Mouse (Mus musculus): ENCODE results near the gene Zfp414. TPM values are rescaled to one million over a fixed set of nuclear protein-coding genes. Genes with fewer than 3 reads are reported as not detected.
A peak's percentile ranks its signal among the peaks of the same experiment; 100 is the strongest.

The Zfp414 gene
- polyA plus RNA-seq (2014; fragmentation: Nextera tagmentation; extraction: Ambion mirVana) = 72.9 and 75.7 TPM in 2 replicates

- DNase-seq (ENCODE audit: low spot score) = peak; percentile 96
- H3K4me1 ChIP-seq (ENCODE audit: control insufficient read depth, insufficient read depth, low read length) = peaks cover 6% of the 10 kb centered on the region; the same call in 1 of the 2 replicates
- peak within 1 kb of the TSS; percentile 73 for H3K4me2 ChIP-seq (ENCODE audit: low read depth, severe bottlenecking)
- H3K4me3 ChIP-seq (ENCODE audit: low read depth, low read length) = peak within 1 kb of the TSS; percentile 59
- 3% methylated on average over 35 of the region's 35 CpGs for WGBS
- H3K9me3 ChIP-seq (ENCODE audit: control insufficient read depth, low read length) = no peaks in the 10 kb centered on the region
- H3K36me3 ChIP-seq (ENCODE audit: control insufficient read depth, insufficient read depth, low read length) = peaks cover 3% of the 10 kb centered on the region; the same call in 1 of the 2 replicates
- ATAC-seq (ENCODE audit: insufficient number of reproducible peaks, low FRiP score, low TSS enrichment, low read depth) = peak; percentile 94
- H3K27ac ChIP-seq (replicated peaks; ENCODE audit: low read depth, low read length) = peak within 1 kb of the TSS; percentile 95
- no peaks in the 10 kb centered on the region for H3K27me3 ChIP-seq (ENCODE audit: control insufficient read depth, insufficient read depth, low read length)
- peak within 1 kb of the TSS; percentile 92 for H3K9ac ChIP-seq (ENCODE audit: low read length)
Measured at GRCm38 (mm10) chr17:33628621-33629486, at the start of gene Zfp414. Gene Zfp414, plus strand, starts transcription at chr17:33629090.

GRCm38 (mm10) chr17:33584061-33584460 is 44.8 kb upstream of the Zfp414 start:
- Histone ChIP-seq H3K27ac (replicated peaks; ENCODE audit: low read depth, low read length) (no peak overlapping the region), H3K9me3 (ENCODE audit: control insufficient read depth, low read length) (no peaks in the 10 kb centered on the region), H3K4me3 (ENCODE audit: low read depth, low read length) (no peak overlapping the region), H3K4me2 (ENCODE audit: low read depth, severe bottlenecking) (no peak overlapping the region), H3K9ac (ENCODE audit: low read length) (no peak overlapping the region), H3K36me3 (ENCODE audit: control insufficient read depth, insufficient read depth, low read length) (no peaks in the 10 kb centered on the region), H3K27me3 (ENCODE audit: control insufficient read depth, insufficient read depth, low read length) (no peaks in the 10 kb centered on the region), H3K4me1 (ENCODE audit: control insufficient read depth, insufficient read depth, low read length) (no peaks in the 10 kb centered on the region)
- no peak for ATAC-seq (ENCODE audit: insufficient number of reproducible peaks, low FRiP score, low TSS enrichment, low read depth)
- no peak for DNase-seq (ENCODE audit: low spot score)
- 89% methylated on average over 4 of the region's 4 CpGs for WGBS

- no peak overlapping the region for H3K4me3 ChIP-seq (ENCODE audit: low read depth, low read length)
- no peaks in the 10 kb centered on the region for H3K27me3 ChIP-seq (ENCODE audit: control insufficient read depth, insufficient read depth, low read length)
- 68% methylated on average over 17 of the region's 17 CpGs for WGBS
- DNase-seq (ENCODE audit: low spot score) (no peak), ATAC-seq (ENCODE audit: insufficient number of reproducible peaks, low FRiP score, low TSS enrichment, low read depth) (no peak)
- H3K36me3 ChIP-seq (ENCODE audit: control insufficient read depth, insufficient read depth, low read length) = no peaks in the 10 kb centered on the region
- H3K9ac ChIP-seq (ENCODE audit: low read length) = no peak overlapping the region
- no peak overlapping the region for H3K27ac ChIP-seq (replicated peaks; ENCODE audit: low read depth, low read length)
- H3K4me2 ChIP-seq (ENCODE audit: low read depth, severe bottlenecking) = no peak overlapping the region
- H3K4me1 ChIP-seq (ENCODE audit: control insufficient read depth, insufficient read depth, low read length) = no peaks in the 10 kb centered on the region
- H3K9me3 ChIP-seq (ENCODE audit: control insufficient read depth, low read length) = no peaks in the 10 kb centered on the region
Measured at GRCm38 (mm10) chr17:33586011-33586410, 42.9 kb upstream of the Zfp414 start.

GRCm38 (mm10) chr17:33597271-33597670 is 31.6 kb upstream of the Zfp414 start:
- H3K4me1 ChIP-seq (ENCODE audit: control insufficient read depth, insufficient read depth, low read length) = no peaks in the 10 kb centered on the region
- H3K4me3 ChIP-seq (ENCODE audit: low read depth, low read length) = no peak overlapping the region
- H3K9ac ChIP-seq (ENCODE audit: low read length) = no peak overlapping the region
- no peaks in the 10 kb centered on the region for H3K36me3 ChIP-seq (ENCODE audit: control insufficient read depth, insufficient read depth, low read length)
- no peaks in the 10 kb centered on the region for H3K27me3 ChIP-seq (ENCODE audit: control insufficient read depth, insufficient read depth, low read length)
- no peak overlapping the region for H3K27ac ChIP-seq (replicated peaks; ENCODE audit: low read depth, low read length)
- no peak for DNase-seq (ENCODE audit: low spot score)
- peaks cover 6% of the 10 kb centered on the region; the same call in 1 of the 2 replicates for H3K9me3 ChIP-seq (ENCODE audit: control insufficient read depth, low read length)
- ATAC-seq (ENCODE audit: insufficient number of reproducible peaks, low FRiP score, low TSS enrichment, low read depth) = no peak
- H3K4me2 ChIP-seq (ENCODE audit: low read depth, severe bottlenecking) = no peak overlapping the region

GRCm38 (mm10) chr17:33598506-33598905 is 30.4 kb upstream of the Zfp414 start:
- WGBS = 93% methylated on average over 5 of the region's 5 CpGs
- Histone ChIP-seq H3K4me2 (ENCODE audit: low read depth, severe bottlenecking) (no peak overlapping the region), H3K4me3 (ENCODE audit: low read depth, low read length) (no peak overlapping the region), H3K4me1 (ENCODE audit: control insufficient read depth, insufficient read depth, low read length) (no peaks in the 10 kb centered on the region), H3K9me3 (ENCODE audit: control insufficient read depth, low read length) (peaks cover 6% of the 10 kb centered on the region; the same call in 1 of the 2 replicates), H3K27me3 (ENCODE audit: control insufficient read depth, insufficient read depth, low read length) (no peaks in the 10 kb centered on the region), H3K9ac (ENCODE audit: low read length) (no peak overlapping the region), H3K36me3 (ENCODE audit: control insufficient read depth, insufficient read depth, low read length) (no peaks in the 10 kb centered on the region), H3K27ac (replicated peaks; ENCODE audit: low read depth, low read length) (no peak overlapping the region)
- ATAC-seq (ENCODE audit: insufficient number of reproducible peaks, low FRiP score, low TSS enrichment, low read depth) (no peak), DNase-seq (ENCODE audit: low spot score) (no peak)

GRCm38 (mm10) chr17:33599836-33600475 is 28.9 kb upstream of the Zfp414 start:
- no peak for ATAC-seq (ENCODE audit: insufficient number of reproducible peaks, low FRiP score, low TSS enrichment, low read depth)
- Histone ChIP-seq H3K9me3 (ENCODE audit: control insufficient read depth, low read length) (peaks cover 6% of the 10 kb centered on the region; the same call in 1 of the 2 replicates), H3K27ac (replicated peaks; ENCODE audit: low read depth, low read length) (no peak overlapping the region), H3K4me1 (ENCODE audit: control insufficient read depth, insufficient read depth, low read length) (no peaks in the 10 kb centered on the region), H3K36me3 (ENCODE audit: control insufficient read depth, insufficient read depth, low read length) (no peaks in the 10 kb centered on the region), H3K4me2 (ENCODE audit: low read depth, severe bottlenecking) (no peak overlapping the region), H3K4me3 (ENCODE audit: low read depth, low read length) (no peak overlapping the region), H3K9ac (ENCODE audit: low read length) (no peak overlapping the region), H3K27me3 (ENCODE audit: control insufficient read depth, insufficient read depth, low read length) (no peaks in the 10 kb centered on the region)
- 90% methylated on average over 8 of the region's 8 CpGs for WGBS
- DNase-seq (ENCODE audit: low spot score) = no peak

GRCm38 (mm10) chr17:33600831-33601230 is 28.1 kb upstream of the Zfp414 start:
- WGBS = 84% methylated on average over 3 of the region's 3 CpGs
- H3K36me3 ChIP-seq (ENCODE audit: control insufficient read depth, insufficient read depth, low read length) = no peaks in the 10 kb centered on the region
- H3K27me3 ChIP-seq (ENCODE audit: control insufficient read depth, insufficient read depth, low read length) = no peaks in the 10 kb centered on the region
- no peak overlapping the region for H3K4me3 ChIP-seq (ENCODE audit: low read depth, low read length)
- DNase-seq (ENCODE audit: low spot score) = no peak
- no peak overlapping the region for H3K4me2 ChIP-seq (ENCODE audit: low read depth, severe bottlenecking)
- no peak overlapping the region for H3K27ac ChIP-seq (replicated peaks; ENCODE audit: low read depth, low read length)
- H3K9me3 ChIP-seq (ENCODE audit: control insufficient read depth, low read length) = peaks cover 6% of the 10 kb centered on the region; the same call in 1 of the 2 replicates
- ATAC-seq (ENCODE audit: insufficient number of reproducible peaks, low FRiP score, low TSS enrichment, low read depth) = no peak
- H3K9ac ChIP-seq (ENCODE audit: low read length) = no peak overlapping the region
- no peaks in the 10 kb centered on the region for H3K4me1 ChIP-seq (ENCODE audit: control insufficient read depth, insufficient read depth, low read length)

- H3K9me3 ChIP-seq (ENCODE audit: control insufficient read depth, low read length) = peaks cover 6% of the 10 kb centered on the region; the same call in 1 of the 2 replicates
- H3K27ac ChIP-seq (replicated peaks; ENCODE audit: low read depth, low read length) = no peak overlapping the region
- no peak for DNase-seq (ENCODE audit: low spot score)
- H3K4me1 ChIP-seq (ENCODE audit: control insufficient read depth, insufficient read depth, low read length) = no peaks in the 10 kb centered on the region
- 83% methylated on average over 12 of the region's 12 CpGs for WGBS
- H3K4me2 ChIP-seq (ENCODE audit: low read depth, severe bottlenecking) = no peak overlapping the region
- H3K27me3 ChIP-seq (ENCODE audit: control insufficient read depth, insufficient read depth, low read length) = no peaks in the 10 kb centered on the region
- no peak for ATAC-seq (ENCODE audit: insufficient number of reproducible peaks, low FRiP score, low TSS enrichment, low read depth)
- no peak overlapping the region for H3K9ac ChIP-seq (ENCODE audit: low read length)
- H3K4me3 ChIP-seq (ENCODE audit: low read depth, low read length) = no peak overlapping the region
- no peaks in the 10 kb centered on the region for H3K36me3 ChIP-seq (ENCODE audit: control insufficient read depth, insufficient read depth, low read length)
Measured at GRCm38 (mm10) chr17:33601947-33602346, 26.9 kb upstream of the Zfp414 start.

Measured in limb, embryonic 11.5 days (tissue).